Comparison of ENCODE assay signal across 8 mouse cellular contexts in genomic region chr9:122027914-122028745, GRCm38 (mm10). TPM values are rescaled to one million over a fixed set of nuclear protein-coding genes. Genes with fewer than 3 reads are reported as not detected.
DNase-seq lines count a peak whose midpoint lies in the region; ATAC-seq and TF ChIP-seq lines count a peak whose summit lies in the region.

No protein-coding gene starts in this region.

- H3K27ac ChIP-seq in heart, embryonic 10.5 days = peak overlapping the region; percentile 56; the same call in 1 of the 2 replicates
- H3K27ac ChIP-seq in kidney, postnatal 0 days = peak overlapping the region; percentile 81
- H3K27ac ChIP-seq in neural tube, embryonic 15.5 days (replicated peaks) = peak overlapping the region; percentile 56

- DNase-seq in urinary bladder, postnatal 14 days (ENCODE audit: low spot score) = peak; percentile 25
- DNase-seq in urinary bladder, postnatal 25 days (ENCODE audit: low spot score) = no peak
- DNase-seq in heart, embryonic 10.5 days (ENCODE audit: low spot score) = no peak
- peak; percentile 81 for DNase-seq in kidney, postnatal 0 days (ENCODE audit: low spot score)
- DNase-seq in retina, embryonic 14.5 days (ENCODE audit: low spot score) = no peak
- no peak for DNase-seq in right cerebral cortex, postnatal 36 days (ENCODE audit: low spot score in 2 of 2)

- no peak overlapping the region for H3K4me3 ChIP-seq in heart, embryonic 10.5 days
- H3K4me3 ChIP-seq in kidney, postnatal 0 days (replicated peaks; ENCODE audit: low read depth, low read length) = no peak overlapping the region
- no peak overlapping the region for H3K4me3 ChIP-seq in neural tube, embryonic 15.5 days (replicated peaks)

- no peak for TF ChIP-seq CTCF in kidney, postnatal 0 days (IDR thresholded peaks at IDR 0.05; ENCODE audit: low read depth)

- H3K27me3 ChIP-seq in heart, embryonic 10.5 days (ENCODE audit: insufficient read depth, poor library complexity, severe bottlenecking) = no peaks in the 10 kb centered on the region
- no peaks in the 10 kb centered on the region for H3K27me3 ChIP-seq in kidney, postnatal 0 days (ENCODE audit: insufficient read depth, low read length)
- no peaks in the 10 kb centered on the region for H3K27me3 ChIP-seq in neural tube, embryonic 15.5 days (replicated peaks)

- peaks cover 47% of the 10 kb centered on the region for H3K4me1 ChIP-seq in heart, embryonic 10.5 days
- H3K4me1 ChIP-seq in kidney, postnatal 0 days (replicated peaks; ENCODE audit: insufficient read depth, low read length) = 0 out of 2 replicates have a peak, but pooled peaks cover 7% of the 10 kb centered on the region
- H3K4me1 ChIP-seq in neural tube, embryonic 15.5 days = peaks cover 18% of the 10 kb centered on the region

- H3K36me3 ChIP-seq in heart, embryonic 10.5 days = no peaks in the 10 kb centered on the region
- no peaks in the 10 kb centered on the region for H3K36me3 ChIP-seq in kidney, postnatal 0 days (ENCODE audit: insufficient read depth, low read length)
- no peaks in the 10 kb centered on the region for H3K36me3 ChIP-seq in neural tube, embryonic 15.5 days

- H3K9me3 ChIP-seq in heart, embryonic 10.5 days = no peaks in the 10 kb centered on the region
- no peaks in the 10 kb centered on the region for H3K9me3 ChIP-seq in kidney, postnatal 0 days (replicated peaks; ENCODE audit: low read length)
- H3K9me3 ChIP-seq in neural tube, embryonic 15.5 days (replicated peaks) = no peaks in the 10 kb centered on the region

- H3K4me2 ChIP-seq in kidney, postnatal 0 days (ENCODE audit: low read length) = no peak overlapping the region
- no peak overlapping the region for H3K4me2 ChIP-seq in neural tube, embryonic 15.5 days

- ATAC-seq in kidney, postnatal 0 days (replicated peaks; ENCODE audit: low FRiP score, low read depth) = no peak; the same call in 1 of the 2 replicates
- no peak for ATAC-seq in neural tube, embryonic 15.5 days (ENCODE audit: low FRiP score)
- ATAC-seq in erythroblast, adult 5-6 weeks (replicated peaks; ENCODE audit: low FRiP score, poor library complexity, severe bottlenecking) = no peak

- 53% methylated on average over 11 of the region's 11 CpGs for WGBS in heart, embryonic 10.5 days
- WGBS in kidney, postnatal 0 days = 56% methylated on average over 11 of the region's 11 CpGs
- 83% methylated on average over 11 of the region's 11 CpGs for WGBS in neural tube, embryonic 15.5 days

- no peak overlapping the region for H3K9ac ChIP-seq in kidney, postnatal 0 days (ENCODE audit: low read depth, low read length)
- H3K9ac ChIP-seq in neural tube, embryonic 15.5 days (replicated peaks) = no peak overlapping the region

RNA-seq across cellular contexts. Expression of gene Pomgnt2, which starts 31.2 kb away (rescaled TPM):
- 12.9 and 16.2 TPM in 2 replicates for polyA plus RNA-seq in heart, embryonic 10.5 days (2016; fragmentation: Nextera tagmentation; extraction: Ambion mirVana)
- 12.6 and 13.0 TPM in 2 replicates for polyA plus RNA-seq in kidney, postnatal 0 days (2015; fragmentation: Nextera tagmentation; extraction: Ambion mirVana)
- polyA plus RNA-seq in neural tube, embryonic 15.5 days (2015; fragmentation: Nextera tagmentation; extraction: Ambion mirVana) = 34.3 and 37.8 TPM in 2 replicates
- total RNA-seq in erythroblast, adult 5-6 weeks (2015; ENCODE audit: low replicate concordance) = not detected in 2 replicates
- 2.0 TPM in 1 of 2 replicates, not detected in the other for total RNA-seq in erythroblast, adult 5-6 weeks (2017; ENCODE audit: low replicate concordance)

Comparison
In these comparisons a context has a peak if more than half of its experiments do, and no peak if none do; other contexts are left out.
1. DNase-seq: peak in urinary bladder, postnatal 14 days (single experiment) and kidney, postnatal 0 days (single experiment); none in urinary bladder, postnatal 25 days (single experiment), heart, embryonic 10.5 days (single experiment), retina, embryonic 14.5 days (single experiment) and right cerebral cortex, postnatal 36 days (0 of 2).
2. Peak in every context shown above with its lines, with median percentiles within 50 percentile points of each other: H3K27ac ChIP-seq.